In the genomic region with DNA sequence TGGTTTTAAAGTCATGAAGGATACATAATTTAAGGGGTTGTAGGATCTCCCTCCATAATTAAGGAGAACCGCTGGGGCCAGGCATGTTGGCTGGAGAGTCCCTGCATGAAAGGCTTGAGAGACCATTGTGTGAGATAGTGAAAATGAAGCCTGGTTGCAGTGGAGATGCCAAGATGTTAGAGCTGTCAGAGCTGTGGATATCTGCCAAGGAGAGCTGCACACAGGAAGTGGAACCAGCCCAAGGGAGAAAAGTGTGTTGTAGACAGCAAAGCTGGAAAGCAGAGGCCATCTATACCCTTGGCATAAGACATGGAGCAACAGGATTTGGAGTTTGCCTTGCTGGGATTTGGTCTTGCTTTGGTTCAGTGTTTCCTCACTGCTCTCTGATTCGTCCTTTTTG, we compare ENCODE assay signal across 22 mouse cellular contexts. TPM values are rescaled to one million over a fixed set of nuclear protein-coding genes. Genes with fewer than 3 reads are reported as not detected.
DNase-seq lines count a peak whose midpoint lies in the region; ATAC-seq and TF ChIP-seq lines count a peak whose summit lies in the region.
"Had no signal": no experiment of that assay in that cellular context is flagged by ENCODE, and none has a peak within 500 bp of the region (broad histone marks: within the 10 kb centered on the region; RNA-seq: fewer than 3 reads in every experiment).

No protein-coding gene starts in this region.

- no peak overlapping the region for H3K4me2 ChIP-seq in embryonic facial prominence, embryonic 14.5 days (ENCODE audit: low read depth, low read length)
- no peak overlapping the region for H3K4me2 ChIP-seq in lung, embryonic 14.5 days
- H3K4me2 ChIP-seq in midbrain, postnatal 0 days (ENCODE audit: low read depth, low read length, poor library complexity, severe bottlenecking): no peak overlapping the region
- no peak overlapping the region for H3K4me2 ChIP-seq in midbrain, embryonic 16.5 days (ENCODE audit: low read length)
- H3K4me2 ChIP-seq: hindbrain, embryonic 12.5 days; limb, embryonic 15.5 days; liver, embryonic 15.5 days had no signal

- H3K4me3 ChIP-seq in embryonic facial prominence, embryonic 14.5 days (ENCODE audit: low read depth, low read length): no peak overlapping the region
- no peak overlapping the region for H3K4me3 ChIP-seq in embryonic facial prominence, embryonic 10.5 days
- no peak overlapping the region for H3K4me3 ChIP-seq in lung, embryonic 14.5 days (ENCODE audit: low read depth, low read length)
- no peak overlapping the region for H3K4me3 ChIP-seq in midbrain, postnatal 0 days (ENCODE audit: low read depth, low read length)
- no peak overlapping the region for H3K4me3 ChIP-seq in midbrain, embryonic 16.5 days (ENCODE audit: low read depth, low read length)
- H3K4me3 ChIP-seq: erythroblast, embryonic 14.5 days; heart, adult 2 months; hindbrain, embryonic 12.5 days; layer of hippocampus, adult 2 months; limb, embryonic 15.5 days; liver, embryonic 15.5 days had no signal

- no peak overlapping the region for H3K9ac ChIP-seq in embryonic facial prominence, embryonic 14.5 days (ENCODE audit: low read depth, low read length)
- no peak overlapping the region for H3K9ac ChIP-seq in lung, embryonic 14.5 days
- H3K9ac ChIP-seq in midbrain, postnatal 0 days (replicated peaks; ENCODE audit: low read length, poor library complexity, severe bottlenecking): no peak overlapping the region
- H3K9ac ChIP-seq in midbrain, embryonic 16.5 days (ENCODE audit: low read depth, low read length): no peak overlapping the region
- H3K9ac ChIP-seq: hindbrain, embryonic 12.5 days; limb, embryonic 15.5 days; liver, embryonic 15.5 days had no signal

- no peak for TF ChIP-seq CTCF in lung, embryonic 14.5 days (IDR thresholded peaks at IDR 0.05; ENCODE audit: low read depth)
- TF ChIP-seq CTCF in midbrain, postnatal 0 days (IDR thresholded peaks at IDR 0.05): no peak

- no peak overlapping the region for H3K27ac ChIP-seq in embryonic facial prominence, embryonic 14.5 days (replicated peaks; ENCODE audit: low read depth, low read length)
- no peak overlapping the region for H3K27ac ChIP-seq in embryonic facial prominence, embryonic 10.5 days (replicated peaks)
- no peak overlapping the region for H3K27ac ChIP-seq in lung, embryonic 14.5 days (ENCODE audit: low read depth)
- no peak overlapping the region for H3K27ac ChIP-seq in midbrain, postnatal 0 days (ENCODE audit: low read depth, low read length)
- H3K27ac ChIP-seq in midbrain, embryonic 16.5 days (ENCODE audit: low read length): no peak overlapping the region
- H3K27ac ChIP-seq: heart, adult 2 months; hindbrain, embryonic 12.5 days; layer of hippocampus, adult 2 months; limb, embryonic 15.5 days; liver, embryonic 15.5 days had no signal

- WGBS in embryonic facial prominence, embryonic 14.5 days: 61% methylated on average over 2 of the region's 2 CpGs
- WGBS in embryonic facial prominence, embryonic 10.5 days: 69% methylated on average over 2 of the region's 2 CpGs
- WGBS in lung, embryonic 14.5 days: 61% methylated on average over 2 of the region's 2 CpGs
- WGBS in midbrain, postnatal 0 days: 40% methylated on average over 2 of the region's 2 CpGs
- 39% methylated on average over 2 of the region's 2 CpGs for WGBS in midbrain, embryonic 16.5 days

- H3K4me1 ChIP-seq in embryonic facial prominence, embryonic 14.5 days (ENCODE audit: control insufficient read depth, insufficient read depth, low read length): no peaks in the 10 kb centered on the region
- H3K4me1 ChIP-seq in embryonic facial prominence, embryonic 10.5 days: 0 out of 2 replicates have a peak, but pooled peaks cover 3% of the 10 kb centered on the region
- H3K4me1 ChIP-seq in lung, embryonic 14.5 days (ENCODE audit: insufficient read depth): no peaks in the 10 kb centered on the region
- no peaks in the 10 kb centered on the region for H3K4me1 ChIP-seq in midbrain, postnatal 0 days (ENCODE audit: insufficient read depth, low read length)
- H3K4me1 ChIP-seq in midbrain, embryonic 16.5 days (ENCODE audit: control insufficient read depth, insufficient read depth, low read length): no peaks in the 10 kb centered on the region
- H3K4me1 ChIP-seq: hindbrain, embryonic 12.5 days; limb, embryonic 15.5 days; liver, embryonic 15.5 days had no signal

- H3K27me3 ChIP-seq in embryonic facial prominence, embryonic 14.5 days (replicated peaks; ENCODE audit: control insufficient read depth, insufficient read depth, low read length): no peaks in the 10 kb centered on the region
- H3K27me3 ChIP-seq in embryonic facial prominence, embryonic 10.5 days (replicated peaks; ENCODE audit: low read depth, poor library complexity, severe bottlenecking): no peaks in the 10 kb centered on the region
- H3K27me3 ChIP-seq in lung, embryonic 14.5 days (ENCODE audit: insufficient read depth, low read length): no peaks in the 10 kb centered on the region
- no peaks in the 10 kb centered on the region for H3K27me3 ChIP-seq in midbrain, postnatal 0 days (ENCODE audit: insufficient read depth, low read length)
- no peaks in the 10 kb centered on the region for H3K27me3 ChIP-seq in midbrain, embryonic 16.5 days (ENCODE audit: control insufficient read depth, insufficient read depth, low read depth, low read length)
- H3K27me3 ChIP-seq: hindbrain, embryonic 12.5 days; limb, embryonic 15.5 days had no signal

- no peak for ATAC-seq in embryonic facial prominence, embryonic 14.5 days (ENCODE audit: low read depth)
- ATAC-seq in lung, embryonic 14.5 days (ENCODE audit: insufficient read depth): no peak
- ATAC-seq in midbrain, postnatal 0 days (ENCODE audit: low FRiP score): no peak
- no peak for ATAC-seq in midbrain, embryonic 16.5 days
- ATAC-seq: CD4-positive, CD25-positive, alpha-beta regulatory T cell, adult 4 months had no signal

- DNase-seq in embryonic facial prominence, embryonic 14.5 days (ENCODE audit: low spot score): peak; percentile 30
- no peak for DNase-seq in embryonic facial prominence, embryonic 10.5 days (ENCODE audit: low spot score)
- DNase-seq in lung, embryonic 14.5 days: peak; percentile 39
- DNase-seq in lung, postnatal 14 days: no peak
- DNase-seq in midbrain, postnatal 0 days (ENCODE audit: low spot score): peak; percentile 55
- peak; percentile 6 to 32 for DNase-seq in lung, postnatal 4 days
- no peak for DNase-seq in adrenal gland, adult 2 months
- DNase-seq: cerebellum, adult 9-10 months; gastrocnemius, postnatal 10 days; heart, adult 2 months; kidney, adult 8-10 months; kidney, postnatal 14 days; layer of hippocampus, postnatal 36 days; retina, postnatal 1 day; thymus, adult 2 months had no signal

- no peaks in the 10 kb centered on the region for H3K9me3 ChIP-seq in embryonic facial prominence, embryonic 14.5 days (ENCODE audit: control insufficient read depth, low read length)
- no peaks in the 10 kb centered on the region for H3K9me3 ChIP-seq in embryonic facial prominence, embryonic 10.5 days
- H3K9me3 ChIP-seq in lung, embryonic 14.5 days (ENCODE audit: low read depth, low read length): no peaks in the 10 kb centered on the region
- H3K9me3 ChIP-seq in midbrain, postnatal 0 days (ENCODE audit: low read length): no peaks in the 10 kb centered on the region
- H3K9me3 ChIP-seq in midbrain, embryonic 16.5 days (replicated peaks; ENCODE audit: control insufficient read depth, low read length, poor library complexity, severe bottlenecking): no peaks in the 10 kb centered on the region
- H3K9me3 ChIP-seq: hindbrain, embryonic 12.5 days; limb, embryonic 15.5 days; liver, embryonic 15.5 days had no signal

- no peaks in the 10 kb centered on the region for H3K36me3 ChIP-seq in embryonic facial prominence, embryonic 14.5 days (ENCODE audit: control insufficient read depth, insufficient read depth, low read length)
- no peaks in the 10 kb centered on the region for H3K36me3 ChIP-seq in embryonic facial prominence, embryonic 10.5 days (replicated peaks)
- H3K36me3 ChIP-seq in lung, embryonic 14.5 days (ENCODE audit: insufficient read depth): no peaks in the 10 kb centered on the region
- no peaks in the 10 kb centered on the region for H3K36me3 ChIP-seq in midbrain, postnatal 0 days (ENCODE audit: insufficient read depth, low read length)
- H3K36me3 ChIP-seq in midbrain, embryonic 16.5 days (ENCODE audit: control insufficient read depth, insufficient read depth, low read length): no peaks in the 10 kb centered on the region
- H3K36me3 ChIP-seq: hindbrain, embryonic 12.5 days; limb, embryonic 15.5 days; liver, embryonic 15.5 days had no signal

RNA-seq across cellular contexts. Expression of a gene that starts 15.7 kb away (rescaled TPM):
- polyA plus RNA-seq in embryonic facial prominence, embryonic 14.5 days (2014; fragmentation: Nextera tagmentation; extraction: Ambion mirVana): 16.7 TPM in 2 replicates
- polyA plus RNA-seq in embryonic facial prominence, embryonic 10.5 days (2016; fragmentation: Nextera tagmentation; extraction: Ambion mirVana): 39.4 and 39.6 TPM in 2 replicates
- polyA plus RNA-seq in lung, embryonic 14.5 days (2014; fragmentation: Nextera tagmentation; extraction: Ambion mirVana): 33.5 and 33.9 TPM in 2 replicates
- total RNA-seq in midbrain, postnatal 0 days (2014; rRNA removed): 36.9 and 50.1 TPM in 2 replicates
- 15.9 and 18.4 TPM in 2 replicates for polyA plus RNA-seq in midbrain, postnatal 0 days (2015; fragmentation: Nextera tagmentation; extraction: Ambion mirVana)
- 23.9 and 29.4 TPM in 2 replicates for polyA plus RNA-seq in midbrain, embryonic 16.5 days (2015; fragmentation: Nextera tagmentation; extraction: Ambion mirVana)
- total RNA-seq in adrenal gland, adult 2 months (2021): 10 to 100 TPM; 28.5 to 32.7 TPM
- polyA plus RNA-seq in adrenal gland, adult 2 months (2012; rRNA removed): 3.0 and 4.3 TPM in 2 replicates

RNA-seq across cellular contexts. Expression of a gene that starts 18.5 kb away (rescaled TPM):
- polyA plus RNA-seq in embryonic facial prominence, embryonic 14.5 days (2014; fragmentation: Nextera tagmentation; extraction: Ambion mirVana): 240 and 246 TPM in 2 replicates
- polyA plus RNA-seq in embryonic facial prominence, embryonic 10.5 days (2016; fragmentation: Nextera tagmentation; extraction: Ambion mirVana): 72.8 and 73.9 TPM in 2 replicates
- 178 and 186 TPM in 2 replicates for polyA plus RNA-seq in lung, embryonic 14.5 days (2014; fragmentation: Nextera tagmentation; extraction: Ambion mirVana)
- total RNA-seq in midbrain, postnatal 0 days (2014; rRNA removed): 44.8 and 46.5 TPM in 2 replicates
- polyA plus RNA-seq in midbrain, postnatal 0 days (2015; fragmentation: Nextera tagmentation; extraction: Ambion mirVana): 31.9 and 36.7 TPM in 2 replicates
- polyA plus RNA-seq in midbrain, embryonic 16.5 days (2015; fragmentation: Nextera tagmentation; extraction: Ambion mirVana): 27.7 and 30.8 TPM in 2 replicates
- total RNA-seq in adrenal gland, adult 2 months (2021): 10 to 100 TPM; 53.9 to 87.1 TPM
- 33.5 and 35.2 TPM in 2 replicates for polyA plus RNA-seq in adrenal gland, adult 2 months (2012; rRNA removed)
- polyA plus RNA-seq: CD4-positive, CD25-positive, alpha-beta regulatory T cell, adult 4 months had no signal

Comparison
In these comparisons a context has a peak if more than half of its experiments do, and no peak if none do; other contexts are left out.
1. DNase-seq: peak in embryonic facial prominence, embryonic 14.5 days (single experiment), lung, embryonic 14.5 days (single experiment), midbrain, postnatal 0 days (single experiment) and lung, postnatal 4 days (2 of 2); none in embryonic facial prominence, embryonic 10.5 days (single experiment), lung, postnatal 14 days (single experiment) and adrenal gland, adult 2 months (single experiment).